Mouse (Mus musculus) embryonic facial prominence, embryonic 14.5 days (tissue): ENCODE results near the gene Plch1. TPM values are rescaled to one million over a fixed set of nuclear protein-coding genes. Genes with fewer than 3 reads are reported as not detected.

ENCODE experiments used
- ATAC-seq: fragments of 200-750 bp; cut with Nextera tagmentation; 2 replicates; pipeline ENCODE4 v1.8.0; 2017; ENCODE audit warnings: low read depth, moderate number of reproducible peaks, moderate TSS enrichment
- DNase-seq: peaks from one replicate; pipeline ENCODE4 v3.0.0-alpha.2; 2015; ENCODE audit warnings: low spot score
- H3K27ac ChIP-seq: fragments of 300-500 bp; sonication (generic); replicated peaks from 2 replicates; pipeline ENCODE4 v1.5.1; 2014; ENCODE audit warnings: low read depth, mild to moderate bottlenecking, low read length, moderate library complexity
- H3K27me3 ChIP-seq: fragments of 300-500 bp; sonication (generic); replicated peaks from 2 replicates; pipeline ENCODE4 v1.6.1; 2014; ENCODE audit warnings: low read length; ENCODE audit not compliant: control insufficient read depth, insufficient read depth
- H3K36me3 ChIP-seq: fragments of 300-500 bp; sonication (generic); 2 replicates; pipeline ENCODE4 v1.6.1; 2014; ENCODE audit warnings: low read length, mixed read lengths; ENCODE audit not compliant: control insufficient read depth, insufficient read depth
- H3K4me1 ChIP-seq: fragments of 300-500 bp; sonication (generic); 2 replicates; pipeline ENCODE4 v1.6.1; 2014; ENCODE audit warnings: antibody characterized with exemption, low read length; ENCODE audit not compliant: control insufficient read depth, insufficient read depth
- H3K4me2 ChIP-seq: fragments of 300-500 bp; sonication (generic); 2 replicates; pipeline ENCODE4 v1.6.1; 2014; ENCODE audit warnings: low read depth, mild to moderate bottlenecking, low read length, moderate library complexity, mixed read lengths
- H3K4me3 ChIP-seq: fragments of 300-500 bp; sonication (generic); 2 replicates; pipeline ENCODE4 v1.5.1; 2014; ENCODE audit warnings: low read depth, mild to moderate bottlenecking, low read length
- H3K9ac ChIP-seq: fragments of 300-500 bp; sonication (generic); 2 replicates; pipeline ENCODE4 v1.6.1; 2014; ENCODE audit warnings: low read depth, mild to moderate bottlenecking, low read length, moderate library complexity, mixed read lengths
- H3K9me3 ChIP-seq: fragments of 300-500 bp; sonication (generic); 2 replicates; pipeline ENCODE4 v1.6.1; 2016; ENCODE audit warnings: low read length; ENCODE audit not compliant: control insufficient read depth
- WGBS: fragments of 180-500 bp; shearing (Covaris S2); extraction: QIAGEN DNeasy Blood & Tissue Kit; methylation state at CpG from one replicate; pipeline ENCODE4 v1.1.7; 2014; 5-methylcytosine and 5-hydroxymethylcytosine counted together
- polyA plus RNA-seq: library from polyadenylated mRNA; unstranded; fragments of >200 nt; fragmentation: Nextera tagmentation; extraction: Ambion mirVana; gene quantifications from 2 replicates; pipeline ENCODE4 v1.2.1, GENCODE M21; 2014

The Plch1 gene
- polyA plus RNA-seq, 1 experiment from 2014 or later = 2.8 TPM

- H3K4me1 ChIP-seq = peaks cover 7% of the 10 kb centered on the region; the same call in 1 of the 2 replicates
- WGBS = 3% methylated on average over 12 of the region's 12 CpGs
- 0 out of 2 replicates have a peak, but pooled peaks cover 3% of the 10 kb centered on the region for H3K27me3 ChIP-seq
- DNase-seq = peak; percentile 38
- peak overlapping the region; percentile 96 for H3K4me2 ChIP-seq
- peak; percentile 11; the same call in 1 of the 2 replicates for ATAC-seq
- peak overlapping the region; percentile 66 for H3K4me3 ChIP-seq
- no peak overlapping the region; the same call in 1 of the 2 replicates for H3K9ac ChIP-seq
- H3K36me3 ChIP-seq = no peaks in the 10 kb centered on the region
- no peak overlapping the region for H3K27ac ChIP-seq
- H3K9me3 ChIP-seq = no peaks in the 10 kb centered on the region
Measured at GRCm38 (mm10) chr3:63900021-63900571, 824 bp upstream of the Plch1 start.

- no peaks in the 10 kb centered on the region for H3K27me3 ChIP-seq
- no peaks in the 10 kb centered on the region for H3K36me3 ChIP-seq
- no peaks in the 10 kb centered on the region for H3K9me3 ChIP-seq
- H3K27ac ChIP-seq = peak overlapping the region; percentile 47; the same call in 1 of the 2 replicates
- ATAC-seq (peak; percentile 87), DNase-seq (peak; percentile 91)
- H3K4me3 ChIP-seq = peak overlapping the region; percentile 66
- peaks cover 7% of the 10 kb centered on the region for H3K4me1 ChIP-seq
- H3K4me2 ChIP-seq = peak overlapping the region; percentile 96
- WGBS = 0% methylated on average over 34 of the region's 41 CpGs
- H3K9ac ChIP-seq = peak overlapping the region; percentile 58
Measured at GRCm38 (mm10) chr3:63898581-63899308, 527 bp downstream of the Plch1 start.

- H3K27me3 ChIP-seq = no peaks in the 10 kb centered on the region
- H3K9ac ChIP-seq = no peak overlapping the region
- DNase-seq (no peak), ATAC-seq (no peak)
- no peak overlapping the region for H3K4me3 ChIP-seq
- no peak overlapping the region for H3K27ac ChIP-seq
- peaks cover 7% of the 10 kb centered on the region for H3K4me1 ChIP-seq
- H3K9me3 ChIP-seq = no peaks in the 10 kb centered on the region
- WGBS = 41% methylated on average over 1 of the region's 1 CpGs
- H3K36me3 ChIP-seq = no peaks in the 10 kb centered on the region
- H3K4me2 ChIP-seq = no peak overlapping the region
Measured at GRCm38 (mm10) chr3:63897177-63897576, 2.1 kb downstream of the Plch1 start.

- ATAC-seq = peak; percentile 42; the same call in 1 of the 2 replicates
- 73% methylated on average over 4 of the region's 4 CpGs for WGBS
- H3K4me2 ChIP-seq = no peak overlapping the region
Measured at GRCm38 (mm10) chr3:63896303-63896702, 3.0 kb downstream of the Plch1 start.

GRCm38 (mm10) chr3:63895786-63896185, 3.5 kb downstream of the Plch1 start:
- H3K36me3 ChIP-seq = no peaks in the 10 kb centered on the region
- 52% methylated on average over 2 of the region's 2 CpGs for WGBS
- H3K9ac ChIP-seq = no peak overlapping the region
- no peak overlapping the region for H3K4me2 ChIP-seq
- H3K4me3 ChIP-seq = no peak overlapping the region
- no peaks in the 10 kb centered on the region for H3K9me3 ChIP-seq
- H3K27ac ChIP-seq = no peak overlapping the region
- no peaks in the 10 kb centered on the region for H3K27me3 ChIP-seq
- ATAC-seq = no peak
- no peak for DNase-seq
- peaks cover 7% of the 10 kb centered on the region for H3K4me1 ChIP-seq

More at GRCm38 (mm10) chr3:63896303-63896702, 3.0 kb downstream of the Plch1 start:
- no peaks in the 10 kb centered on the region for H3K9me3 ChIP-seq
- H3K4me1 ChIP-seq = peaks cover 7% of the 10 kb centered on the region
- H3K9ac ChIP-seq = no peak overlapping the region
- no peak overlapping the region for H3K4me3 ChIP-seq
- no peaks in the 10 kb centered on the region for H3K36me3 ChIP-seq
- H3K27ac ChIP-seq = no peak overlapping the region
- no peaks in the 10 kb centered on the region for H3K27me3 ChIP-seq
- DNase-seq = peak; percentile 71

- no peak overlapping the region for H3K4me3 ChIP-seq
- DNase-seq (no peak), ATAC-seq (no peak)
- H3K36me3 ChIP-seq = no peaks in the 10 kb centered on the region
- WGBS = 60% methylated on average over 7 of the region's 7 CpGs
- no peaks in the 10 kb centered on the region for H3K9me3 ChIP-seq
- H3K4me2 ChIP-seq = no peak overlapping the region
- H3K9ac ChIP-seq = no peak overlapping the region
- H3K27ac ChIP-seq = no peak overlapping the region
- no peaks in the 10 kb centered on the region for H3K27me3 ChIP-seq
- no peaks in the 10 kb centered on the region; the same call in 1 of the 2 replicates for H3K4me1 ChIP-seq
Measured at GRCm38 (mm10) chr3:63893677-63894076, 5.6 kb downstream of the Plch1 start.

GRCm38 (mm10) chr3:63892154-63892553, 7.1 kb downstream of the Plch1 start:
- H3K4me3 ChIP-seq = no peak overlapping the region
- ATAC-seq (no peak), DNase-seq (no peak)
- no peaks in the 10 kb centered on the region for H3K9me3 ChIP-seq
- no peak overlapping the region for H3K27ac ChIP-seq
- H3K27me3 ChIP-seq = no peaks in the 10 kb centered on the region
- no peak overlapping the region for H3K9ac ChIP-seq
- H3K4me1 ChIP-seq = no peaks in the 10 kb centered on the region; the same call in 1 of the 2 replicates
- no peak overlapping the region for H3K4me2 ChIP-seq
- H3K36me3 ChIP-seq = no peaks in the 10 kb centered on the region
- 31% methylated on average over 3 of the region's 3 CpGs for WGBS

- Histone ChIP-seq H3K4me1 (no peaks in the 10 kb centered on the region), H3K4me3 (no peak overlapping the region), H3K27ac (no peak overlapping the region), H3K27me3 (no peaks in the 10 kb centered on the region), H3K36me3 (no peaks in the 10 kb centered on the region), H3K9ac (no peak overlapping the region), H3K4me2 (no peak overlapping the region), H3K9me3 (peaks cover 8% of the 10 kb centered on the region)
- DNase-seq (no peak), ATAC-seq (no peak)
- 79% methylated on average over 2 of the region's 2 CpGs for WGBS
Measured at GRCm38 (mm10) chr3:63881065-63881464, 18.2 kb downstream of the Plch1 start.
